Mouse (Mus musculus): ENCODE results near the gene Arhgef10l.

DNA sequence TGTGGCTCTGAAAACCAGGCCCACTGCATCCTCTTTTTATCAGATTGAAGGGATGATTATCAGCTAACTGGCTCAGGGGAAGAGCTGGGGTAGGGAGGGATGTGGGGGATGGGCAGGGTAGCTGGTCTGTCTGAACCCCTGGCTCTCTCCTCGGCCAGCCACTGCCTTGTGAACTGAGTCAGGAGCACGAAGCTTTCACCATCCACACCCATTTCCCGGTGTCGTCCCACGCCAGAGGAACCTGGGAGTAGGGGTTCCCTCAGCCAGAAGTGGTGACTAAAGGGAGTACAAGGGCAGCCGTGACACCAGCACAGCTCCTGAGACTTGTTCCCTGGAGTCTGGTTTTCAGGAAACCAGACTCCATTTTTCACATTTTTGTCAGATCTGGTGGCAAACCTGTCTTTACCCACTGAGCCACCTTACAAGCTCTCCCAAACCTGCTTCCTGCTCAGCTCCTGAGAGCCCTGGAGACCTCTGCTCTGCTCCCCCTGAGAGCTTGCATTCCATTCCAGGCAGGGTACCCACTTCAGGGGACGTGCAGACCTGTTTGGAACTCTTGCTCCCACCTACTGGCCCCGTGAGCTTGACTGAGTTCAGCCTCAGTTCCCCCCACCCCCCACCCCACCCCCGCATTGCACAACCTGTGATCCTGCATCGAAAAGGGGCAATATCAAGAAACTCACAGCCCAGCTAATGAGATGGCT is 2.8 kb downstream of the Arhgef10l start:
- TF ChIP-seq CTCF (IDR thresholded peaks at IDR 0.05; ENCODE audit: low read depth) (no peak), EP300 (IDR thresholded peaks at IDR 0.05; ENCODE audit: low read depth) (no peak)

Data from liver, postnatal 0 days (tissue).